Mouse (Mus musculus) hindbrain, embryonic 11.5 days (tissue): Measurements from ENCODE around the gene Uchl1. TPM values are rescaled to one million over a fixed set of nuclear protein-coding genes. Genes with fewer than 3 reads are reported as not detected.

Experiments
- ATAC-seq: fragments of 200-750 bp; cut with Nextera tagmentation; 2 replicates; pipeline ENCODE4 v1.8.0; 2017; ENCODE audit warnings: mild to moderate bottlenecking, moderate TSS enrichment, moderate library complexity; ENCODE audit not compliant: low FRiP score
- DNase-seq: peaks from one replicate; pipeline ENCODE4 v3.0.0-alpha.2; 2015; ENCODE audit warnings: low spot score
- H3K27ac ChIP-seq: fragments of 300-500 bp; sonication (generic); 2 replicates; pipeline ENCODE4 v1.5.1; 2014; ENCODE audit warnings: mild to moderate bottlenecking, low read depth, low read length
- H3K27me3 ChIP-seq: fragments of 300-500 bp; sonication (generic); 2 replicates; pipeline ENCODE4 v1.6.1; 2014; ENCODE audit warnings: mild to moderate bottlenecking, low read length, moderate library complexity, mixed read lengths; ENCODE audit not compliant: control insufficient read depth, insufficient read depth
- H3K36me3 ChIP-seq: fragments of 300-500 bp; sonication (generic); 2 replicates; pipeline ENCODE4 v1.6.1; 2014; ENCODE audit warnings: mild to moderate bottlenecking, low read length, moderate library complexity, mixed read lengths; ENCODE audit not compliant: control insufficient read depth, insufficient read depth
- H3K4me1 ChIP-seq: fragments of 300-500 bp; sonication (generic); replicated peaks from 2 replicates; pipeline ENCODE4 v1.6.1; 2014; ENCODE audit warnings: low read length, mixed read lengths; ENCODE audit not compliant: control insufficient read depth, insufficient read depth
- H3K4me2 ChIP-seq: fragments of 300-500 bp; sonication (generic); replicated peaks from 2 replicates; pipeline ENCODE4 v1.6.1; 2014; ENCODE audit warnings: mild to moderate bottlenecking, low read depth, low read length
- H3K4me3 ChIP-seq: fragments of 300-500 bp; sonication (generic); 2 replicates; pipeline ENCODE4 v1.5.1; 2014; ENCODE audit warnings: low read depth, low read length
- H3K9ac ChIP-seq: fragments of 300-500 bp; sonication (generic); 2 replicates; pipeline ENCODE4 v1.6.1; 2014; ENCODE audit warnings: low read depth, low read length
- H3K9me3 ChIP-seq: fragments of 300-500 bp; sonication (generic); 2 replicates; pipeline ENCODE4 v1.6.1; 2016; ENCODE audit warnings: low read length; ENCODE audit not compliant: control insufficient read depth
- WGBS: fragments of 180-500 bp; shearing (Covaris S2); extraction: QIAGEN DNeasy Blood & Tissue Kit; methylation state at CpG from one replicate; pipeline ENCODE4 v1.1.7; 2014; 5-methylcytosine and 5-hydroxymethylcytosine counted together
- polyA plus RNA-seq: library from polyadenylated mRNA; unstranded; fragments of >200 nt; fragmentation: Nextera tagmentation; extraction: Ambion mirVana; gene quantifications from 2 replicates; pipeline ENCODE4 v1.2.1, GENCODE M21; 2014

Uchl1 gene
- polyA plus RNA-seq, 1 experiment from 2014 or later: 428 TPM

DNA sequence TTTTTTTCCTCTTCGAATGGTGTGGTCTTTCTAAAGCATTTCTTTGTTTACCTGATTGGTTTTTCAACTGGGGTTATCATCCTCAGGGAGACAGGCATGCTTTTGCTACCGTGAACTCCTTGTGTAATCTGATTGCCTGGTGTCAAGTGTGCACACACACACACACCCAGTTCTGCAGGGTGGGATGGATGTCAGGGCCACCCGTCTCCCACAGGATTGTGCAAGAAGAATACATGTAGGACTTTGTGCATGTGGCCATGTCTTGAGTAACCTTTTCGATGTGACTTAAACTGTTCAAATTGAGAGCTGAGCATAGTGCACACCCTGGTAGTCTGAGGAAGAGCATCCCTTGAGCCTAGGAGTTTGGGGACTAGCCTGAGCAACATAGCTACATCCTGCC lies 17.3 kb downstream of the Uchl1 start:
- no peaks in the 10 kb centered on the region for H3K27me3 ChIP-seq
- H3K27ac ChIP-seq: no peak overlapping the region
- no peak overlapping the region for H3K9ac ChIP-seq
- no peak for ATAC-seq
- H3K36me3 ChIP-seq: no peaks in the 10 kb centered on the region
- DNase-seq: no peak
- 88% methylated on average over 4 of the region's 4 CpGs for whole genome bisulfite sequencing
- H3K9me3 ChIP-seq: no peaks in the 10 kb centered on the region
- no peaks in the 10 kb centered on the region for H3K4me1 ChIP-seq
- H3K4me2 ChIP-seq: no peak overlapping the region
- H3K4me3 ChIP-seq: no peak overlapping the region

DNA sequence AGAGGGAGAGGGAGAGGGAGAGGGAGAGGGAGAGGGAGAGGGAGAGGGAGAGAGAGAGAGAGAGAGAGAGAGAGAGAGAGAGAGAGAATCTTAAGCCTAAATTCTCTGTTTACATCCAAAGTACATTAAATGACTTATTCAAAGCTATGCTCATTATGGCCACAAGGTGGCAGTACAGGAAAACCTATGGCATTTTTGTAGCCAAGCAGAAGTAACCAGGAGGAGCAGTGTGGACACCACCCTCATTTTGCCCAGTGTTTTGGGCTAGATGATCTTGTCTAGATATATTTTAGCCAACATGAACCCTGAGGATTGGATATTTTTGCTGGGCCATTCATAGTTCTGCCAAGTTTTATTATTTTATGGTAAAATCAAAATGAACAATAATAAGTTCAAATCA lies 21.2 kb downstream of the Uchl1 start:
- no peaks in the 10 kb centered on the region for H3K36me3 ChIP-seq
- no peak overlapping the region for H3K4me2 ChIP-seq
- no peak overlapping the region for H3K4me3 ChIP-seq
- no peaks in the 10 kb centered on the region for H3K4me1 ChIP-seq
- no peaks in the 10 kb centered on the region for H3K27me3 ChIP-seq
- ATAC-seq (no peak), DNase-seq (peak; percentile 87)
- H3K9ac ChIP-seq: no peak overlapping the region
- no peak overlapping the region for H3K27ac ChIP-seq
- no peaks in the 10 kb centered on the region for H3K9me3 ChIP-seq

DNA sequence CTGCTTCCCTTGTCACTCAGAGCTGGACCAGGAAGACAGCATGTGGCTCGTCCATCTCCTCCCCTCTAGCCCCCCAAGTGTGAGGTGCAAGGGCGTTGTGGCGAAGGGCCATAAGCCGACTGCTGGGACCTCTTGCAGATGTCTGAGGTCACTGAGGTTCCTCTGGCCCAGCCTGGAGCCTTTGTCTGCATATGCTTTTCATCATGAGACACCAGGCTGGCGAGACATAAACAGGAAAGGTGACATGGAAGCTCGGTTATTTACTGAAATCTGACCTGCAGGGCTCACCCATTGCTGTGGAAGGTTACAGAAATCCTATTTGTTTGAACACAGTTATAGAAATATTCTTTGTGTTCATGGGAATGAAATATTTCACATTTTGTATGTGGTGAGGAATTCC lies 24.0 kb downstream of the Uchl1 start:
- Histone ChIP-seq H3K9me3 (no peaks in the 10 kb centered on the region), H3K9ac (no peak overlapping the region), H3K27ac (no peak overlapping the region), H3K4me1 (no peaks in the 10 kb centered on the region), H3K36me3 (no peaks in the 10 kb centered on the region), H3K4me3 (no peak overlapping the region), H3K4me2 (no peak overlapping the region), H3K27me3 (no peaks in the 10 kb centered on the region)
- ATAC-seq: no peak
- DNase-seq: no peak
- 39% methylated on average over 6 of the region's 6 CpGs for WGBS

DNA sequence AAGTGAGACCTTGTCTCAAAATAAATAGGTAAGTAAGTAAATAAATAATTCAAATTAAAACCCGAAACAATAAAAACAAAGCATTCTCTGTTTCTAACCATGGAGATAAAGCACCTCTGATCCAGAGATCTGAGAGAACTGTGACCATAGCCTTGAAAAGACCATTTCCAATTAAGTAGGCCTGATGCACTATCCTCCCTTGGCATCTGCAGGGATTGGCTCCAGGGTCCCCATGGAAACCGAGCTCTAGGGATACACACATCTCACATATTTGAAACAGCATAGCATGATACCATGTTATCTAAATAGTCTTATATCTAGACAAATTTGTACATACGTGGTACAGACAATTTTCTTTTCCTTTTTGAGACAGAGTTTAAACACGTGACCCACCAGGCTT lies 26.1 kb downstream of the Uchl1 start:
- Histone ChIP-seq H3K27me3 (no peaks in the 10 kb centered on the region), H3K9me3 (no peaks in the 10 kb centered on the region), H3K36me3 (no peaks in the 10 kb centered on the region), H3K4me1 (no peaks in the 10 kb centered on the region), H3K4me2 (no peak overlapping the region), H3K27ac (no peak overlapping the region), H3K4me3 (no peak overlapping the region), H3K9ac (no peak overlapping the region)
- DNase-seq (no peak), ATAC-seq (no peak)
- WGBS: 90% methylated on average over 4 of the region's 4 CpGs

DNA sequence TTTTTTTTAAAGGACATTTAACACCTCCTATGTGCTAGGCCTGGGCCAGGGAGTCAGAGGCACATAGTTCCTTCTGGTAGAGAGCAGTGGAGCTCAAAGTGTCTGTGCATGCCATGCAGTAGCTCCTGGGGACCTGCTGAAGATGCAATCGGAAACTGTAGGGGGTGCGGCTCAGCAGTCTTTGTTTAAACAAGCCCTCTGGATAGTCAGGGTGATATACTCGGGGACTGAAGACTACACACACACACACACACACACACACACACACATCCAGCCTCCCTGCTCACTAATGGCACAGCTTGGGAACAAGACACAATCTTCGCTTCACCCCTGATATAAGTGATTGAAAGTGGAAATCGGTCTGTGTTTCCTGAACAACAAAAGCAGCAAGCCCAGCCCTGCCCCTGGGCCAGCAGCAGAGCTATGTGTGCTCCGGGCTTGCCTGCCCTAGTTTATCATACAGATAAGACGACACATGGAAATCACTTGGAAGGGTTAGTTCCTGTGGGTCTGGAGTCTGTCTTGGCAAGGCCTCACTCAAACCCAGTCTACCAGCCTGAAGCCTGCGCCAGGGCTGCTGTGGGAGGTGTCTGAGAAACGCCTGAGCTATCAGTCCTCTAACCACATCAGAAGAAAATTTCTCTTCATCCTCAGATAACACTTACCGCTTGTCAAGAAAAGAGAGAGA lies 27.6 kb downstream of the Uchl1 start:
- no peaks in the 10 kb centered on the region for H3K27me3 ChIP-seq
- no peak overlapping the region for H3K9ac ChIP-seq
- DNase-seq (no peak), ATAC-seq (no peak)
- no peak overlapping the region for H3K27ac ChIP-seq
- WGBS: 55% methylated on average over 10 of the region's 10 CpGs
- no peaks in the 10 kb centered on the region for H3K4me1 ChIP-seq
- H3K9me3 ChIP-seq: no peaks in the 10 kb centered on the region
- no peak overlapping the region for H3K4me2 ChIP-seq
- no peaks in the 10 kb centered on the region for H3K36me3 ChIP-seq
- H3K4me3 ChIP-seq: no peak overlapping the region

DNA sequence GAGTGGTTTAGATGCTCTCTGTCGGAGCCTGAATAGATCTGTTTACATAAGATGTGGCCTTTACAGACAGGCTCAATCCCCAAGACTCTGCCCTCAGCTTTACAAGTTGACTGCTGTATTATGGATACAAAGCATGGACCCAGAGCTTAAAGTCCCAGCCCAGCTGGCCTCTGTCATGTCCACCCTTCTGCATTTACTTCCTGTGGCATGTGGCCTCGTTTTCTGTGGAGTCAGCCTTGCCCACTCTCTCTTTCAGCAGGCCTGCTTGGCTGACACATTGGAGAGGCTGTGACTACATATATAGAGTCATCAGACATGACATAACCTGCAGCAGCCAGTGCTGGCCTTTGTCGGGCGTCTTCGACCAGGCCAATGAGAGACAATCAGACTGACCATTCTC lies 32.0 kb downstream of the Uchl1 start:
- Histone ChIP-seq H3K27ac (no peak overlapping the region), H3K4me3 (no peak overlapping the region), H3K9ac (no peak overlapping the region), H3K4me2 (no peak overlapping the region), H3K9me3 (no peaks in the 10 kb centered on the region), H3K4me1 (no peaks in the 10 kb centered on the region), H3K36me3 (no peaks in the 10 kb centered on the region), H3K27me3 (no peaks in the 10 kb centered on the region)
- DNase-seq (no peak), ATAC-seq (no peak)
- 87% methylated on average over 5 of the region's 5 CpGs for WGBS

DNA sequence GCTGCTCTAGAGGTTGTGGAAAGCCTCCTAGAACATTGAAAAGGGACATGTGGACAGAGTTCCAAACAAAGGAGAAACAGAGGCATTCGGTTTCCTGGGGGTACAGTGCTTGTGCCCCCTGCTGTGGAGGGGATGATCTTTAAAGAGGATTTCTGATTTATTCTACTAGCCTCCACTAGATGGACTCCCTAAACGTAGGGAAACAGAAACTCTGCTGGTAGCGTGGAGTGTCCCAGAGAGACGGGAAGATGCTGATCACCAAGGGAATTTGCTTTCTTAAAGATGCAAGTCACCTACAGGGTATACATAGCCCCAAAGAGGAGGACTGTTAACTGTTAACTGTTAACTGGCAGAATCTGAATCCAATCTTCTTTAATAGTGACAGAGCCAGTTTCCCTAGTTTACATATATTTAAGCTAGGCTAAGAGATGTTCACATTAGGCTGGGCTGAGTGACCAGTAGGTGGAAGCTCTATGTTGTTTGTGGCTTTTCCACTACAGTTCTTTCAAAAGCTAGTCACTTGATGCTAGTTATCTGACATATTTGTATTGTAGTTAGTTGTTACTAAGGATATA lies 34.6 kb downstream of the Uchl1 start:
- 19% methylated on average over 4 of the region's 4 CpGs for WGBS
- ATAC-seq: no peak
- Histone ChIP-seq H3K27ac (no peak overlapping the region), H3K9me3 (no peaks in the 10 kb centered on the region), H3K36me3 (no peaks in the 10 kb centered on the region), H3K4me3 (no peak overlapping the region), H3K4me2 (no peak overlapping the region), H3K27me3 (0 out of 2 replicates have a peak, but pooled peaks cover 2% of the 10 kb centered on the region), H3K4me1 (no peaks in the 10 kb centered on the region), H3K9ac (no peak overlapping the region)
- DNase-seq: no peak

DNA sequence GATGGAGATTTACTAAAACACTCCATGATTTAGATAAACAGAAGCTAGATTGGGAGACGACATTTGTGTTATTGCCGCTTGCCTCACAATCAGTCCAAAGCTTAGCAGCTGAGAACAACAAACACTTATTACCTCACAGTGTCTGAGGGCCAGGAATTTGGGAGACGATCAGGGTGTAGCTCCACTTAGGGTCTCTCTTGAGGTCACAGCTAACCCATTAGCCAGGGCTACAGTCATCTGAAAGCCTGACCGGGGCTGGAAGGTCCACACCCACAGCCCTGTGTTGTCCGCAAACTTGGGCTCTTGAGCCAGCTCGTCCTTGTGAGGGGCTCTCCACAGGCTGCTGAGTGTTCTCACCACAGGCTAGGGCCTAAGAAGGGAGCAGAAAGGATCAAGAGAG lies 36.9 kb downstream of the Uchl1 start:
- H3K4me2 ChIP-seq: no peak overlapping the region
- no peak for DNase-seq
- H3K27me3 ChIP-seq: 0 out of 2 replicates have a peak, but pooled peaks cover 2% of the 10 kb centered on the region
- ATAC-seq: no peak
- no peak overlapping the region for H3K27ac ChIP-seq
- H3K36me3 ChIP-seq: no peaks in the 10 kb centered on the region
- H3K4me1 ChIP-seq: no peaks in the 10 kb centered on the region
- H3K4me3 ChIP-seq: no peak overlapping the region
- WGBS: 68% methylated on average over 6 of the region's 6 CpGs
- H3K9ac ChIP-seq: no peak overlapping the region
- no peaks in the 10 kb centered on the region for H3K9me3 ChIP-seq

DNA sequence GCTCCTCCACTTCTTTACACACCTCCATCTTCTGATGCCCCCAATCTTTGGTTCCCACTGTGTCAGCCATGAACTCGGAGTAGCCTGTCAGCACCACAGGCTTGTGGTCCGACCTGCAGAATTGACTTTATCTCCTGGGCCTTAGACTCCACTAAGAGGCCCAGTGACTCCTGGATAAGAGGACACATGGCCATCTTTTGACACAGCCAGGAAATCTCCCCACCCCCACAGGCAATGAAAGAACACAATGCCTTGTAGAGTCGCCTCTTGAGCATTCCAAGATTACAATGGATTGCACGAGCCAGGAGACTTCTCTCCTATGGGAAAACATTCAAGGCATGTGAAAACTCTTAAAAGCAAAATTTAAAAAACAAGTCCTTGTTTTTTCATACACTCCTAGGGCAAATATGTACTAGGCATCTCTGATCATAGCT lies 39.6 kb downstream of the Uchl1 start:
- Histone ChIP-seq H3K9ac (no peak overlapping the region), H3K4me2 (no peak overlapping the region), H3K4me3 (no peak overlapping the region), H3K27ac (no peak overlapping the region), H3K36me3 (no peaks in the 10 kb centered on the region), H3K9me3 (no peaks in the 10 kb centered on the region), H3K4me1 (no peaks in the 10 kb centered on the region; the same call in 1 of the 2 replicates), H3K27me3 (0 out of 2 replicates have a peak, but pooled peaks cover 2% of the 10 kb centered on the region)
- WGBS: 45% methylated on average over 4 of the region's 4 CpGs
- no peak for DNase-seq
- ATAC-seq: no peak
